In genomic region chr16:10369468-10369934, GRCm38 (mm10) we compare ENCODE assay signal across 9 mouse cellular contexts. TPM values are rescaled to one million over a fixed set of nuclear protein-coding genes. Genes with fewer than 3 reads are reported as not detected.
DNase-seq lines count a peak whose midpoint lies in the region; ATAC-seq and TF ChIP-seq lines count a peak whose summit lies in the region.
"Had no signal": no experiment of that assay in that cellular context is flagged by ENCODE, and none has a peak within 500 bp of the region (broad histone marks: within the 10 kb centered on the region; RNA-seq: fewer than 3 reads in every experiment).

No protein-coding gene starts in this region.

- TF ChIP-seq POLR2A in brain, embryonic 14.5 days (IDR thresholded peaks at IDR 0.05; ENCODE audit: borderline replicate concordance, extremely low read depth, insufficient read depth, insufficient read length, poor library complexity, severe bottlenecking), result no peak

- H3K9ac ChIP-seq in limb, embryonic 12.5 days (replicated peaks), result no peak overlapping the region

- H3K36me3 ChIP-seq in limb, embryonic 12.5 days, result no peaks in the 10 kb centered on the region

- DNase-seq in heart, postnatal 14 days, result peak; percentile 31 to 42
- DNase-seq in heart, postnatal 36 days, result no peak
- peak; percentile 51 for DNase-seq in adipocyte (ENCODE audit: low spot score)
- peak; percentile 69 for DNase-seq in brain, embryonic 14.5 days (ENCODE audit: low read depth)

- intact Hi-C loops in heart, postnatal 14 days (cut with DNase I), result no loop called here
- intact Hi-C loops in heart, postnatal 36 days (cut with DNase I), result no loop called here

- no peak overlapping the region for H3K4me3 ChIP-seq in limb, embryonic 12.5 days (replicated peaks)
- H3K4me3 ChIP-seq: myocyte had no signal

- peaks cover 40% of the 10 kb centered on the region for H3K4me1 ChIP-seq in limb, embryonic 12.5 days (replicated peaks)

- H3K27ac ChIP-seq in limb, embryonic 12.5 days, result peak overlapping the region; percentile 66; the same call in 1 of the 2 replicates

- TF ChIP-seq CTCF in brain, embryonic 14.5 days (IDR thresholded peaks at IDR 0.05; ENCODE audit: borderline replicate concordance, extremely low read depth, insufficient read depth, insufficient read length), result no peak

- no peaks in the 10 kb centered on the region for H3K27me3 ChIP-seq in limb, embryonic 12.5 days
- H3K27me3 ChIP-seq: Patski had no signal

- H3K9me3 ChIP-seq in limb, embryonic 12.5 days, result no peaks in the 10 kb centered on the region

- peak; percentile 37; the same call in 1 of the 2 replicates for ATAC-seq in limb, embryonic 12.5 days (ENCODE audit: insufficient number of reproducible peaks, insufficient read depth, low FRiP score, low TSS enrichment, low read depth)
- no peak for ATAC-seq in erythroid progenitor cell, adult 5-6 weeks (replicated peaks; ENCODE audit: low FRiP score, poor library complexity, severe bottlenecking)
- ATAC-seq in granulocyte monocyte progenitor cell, adult 5-6 weeks (replicated peaks; ENCODE audit: poor library complexity, severe bottlenecking), result no peak
- ATAC-seq: Patski had no signal

- no peak overlapping the region for H3K4me2 ChIP-seq in limb, embryonic 12.5 days

- 57% methylated on average over 3 of the region's 3 CpGs for WGBS in limb, embryonic 12.5 days

RNA-seq across cellular contexts. Expression of gene Tekt5, which starts 25.8 kb away (rescaled TPM):
- under 1 TPM; 0.14 to 0.22 TPM for total RNA-seq in heart, postnatal 14 days (2021)
- not detected for total RNA-seq in heart, postnatal 36 days (2021)
- 3.8 and 6.5 TPM in 2 replicates for polyA plus RNA-seq in brain, embryonic 14.5 days (2012; rRNA removed)
- 0.19 TPM in 1 of 2 replicates, not detected in the other for polyA plus RNA-seq in limb, embryonic 12.5 days (2016; fragmentation: Nextera tagmentation; extraction: Ambion mirVana)
- 0.84 TPM in 1 of 2 replicates, not detected in the other for total RNA-seq in erythroid progenitor cell, adult 5-6 weeks (2015; ENCODE audit: low replicate concordance)
- total RNA-seq in erythroid progenitor cell, adult 5-6 weeks (2017; ENCODE audit: low replicate concordance), result not detected in 2 replicates
- 0.49 TPM in 1 of 2 replicates, not detected in the other for total RNA-seq in granulocyte monocyte progenitor cell, adult 5-6 weeks (2014; fragmentation: Nextera tagmentation)
- not detected in 2 replicates for total RNA-seq in granulocyte monocyte progenitor cell, adult 5-6 weeks (2017)
- polyA plus RNA-seq: Patski had no signal

RNA-seq across cellular contexts. Expression of gene Nubp1, which starts 42.2 kb away (rescaled TPM):
- 1 to 10 TPM; 8.5 to 8.7 TPM for total RNA-seq in heart, postnatal 14 days (2021)
- total RNA-seq in heart, postnatal 36 days (2021), result 1 to 10 TPM; 8.9 to 9.0 TPM
- 43.1 and 50.7 TPM in 2 replicates for polyA plus RNA-seq in brain, embryonic 14.5 days (2012; rRNA removed)
- polyA plus RNA-seq in limb, embryonic 12.5 days (2016; fragmentation: Nextera tagmentation; extraction: Ambion mirVana), result 80.4 and 82.7 TPM in 2 replicates
- 12.6 and 21.4 TPM in 2 replicates for total RNA-seq in erythroid progenitor cell, adult 5-6 weeks (2015; ENCODE audit: low replicate concordance)
- total RNA-seq in erythroid progenitor cell, adult 5-6 weeks (2017; ENCODE audit: low replicate concordance), result 11.4 and 20.5 TPM in 2 replicates
- total RNA-seq in granulocyte monocyte progenitor cell, adult 5-6 weeks (2014; fragmentation: Nextera tagmentation), result 45.9 and 48.0 TPM in 2 replicates
- total RNA-seq in granulocyte monocyte progenitor cell, adult 5-6 weeks (2017), result 41.9 and 58.3 TPM in 2 replicates

RNA-seq across cellular contexts. Expression of gene Emp2, which starts 55.7 kb away (rescaled TPM):
- total RNA-seq in heart, postnatal 14 days (2021), result 10 to 100 TPM; 40.6 to 46.0 TPM
- total RNA-seq in heart, postnatal 36 days (2021), result 10 to 100 TPM; 42.0 to 49.2 TPM
- polyA plus RNA-seq in brain, embryonic 14.5 days (2012; rRNA removed), result 6.8 and 9.9 TPM in 2 replicates
- polyA plus RNA-seq in limb, embryonic 12.5 days (2016; fragmentation: Nextera tagmentation; extraction: Ambion mirVana), result 12.6 and 15.2 TPM in 2 replicates
- 0.72 TPM in 1 of 2 replicates, not detected in the other for total RNA-seq in erythroid progenitor cell, adult 5-6 weeks (2015; ENCODE audit: low replicate concordance)
- not detected in 2 replicates for total RNA-seq in erythroid progenitor cell, adult 5-6 weeks (2017; ENCODE audit: low replicate concordance)
- total RNA-seq in granulocyte monocyte progenitor cell, adult 5-6 weeks (2014; fragmentation: Nextera tagmentation), result not detected in 2 replicates
- total RNA-seq in granulocyte monocyte progenitor cell, adult 5-6 weeks (2017), result not detected in 2 replicates

Comparison
In these comparisons a context has a peak if more than half of its experiments do, and no peak if none do; other contexts are left out.
1. DNase-seq: peak in heart, postnatal 14 days (2 of 2), adipocyte (single experiment) and brain, embryonic 14.5 days (single experiment); none in heart, postnatal 36 days (0 of 2).
2. RNA of gene Emp2, which starts 55.7 kb away (total RNA-seq): 42.0 to 49.2 TPM in heart, postnatal 36 days and 40.6 to 46.0 TPM in heart, postnatal 14 days; 0.72 TPM in erythroid progenitor cell, adult 5-6 weeks and not detected in granulocyte monocyte progenitor cell, adult 5-6 weeks; every median in the first group is over 10 times any median in the second.